Mouse (Mus musculus): ENCODE measurements at regions not wholly inside any gene's neighbourhood (a gene's known extent, or its start where the extent isn't known, plus 50 kb on each side); places are given as distances from the start of the nearest gene placed in this dataset.
"Not testable (repeated sequence)": the region's sequence is repeated elsewhere in the genome, so short reads cannot be mapped to it uniquely, and the experiment has no call there.

GRCm38 (mm10) chr15:27063971-27064370 lies 168.6 kb upstream of the Fbxl7 start:
- WGBS, result 80% methylated on average over 4 of the region's 4 CpGs
- Histone ChIP-seq H3K4me1 (no peaks in the 10 kb centered on the region), H3K27me3 (ENCODE audit: poor library complexity, severe bottlenecking) (no peaks in the 10 kb centered on the region), H3K4me3 (no peak overlapping the region), H3K36me3 (replicated peaks) (no peaks in the 10 kb centered on the region), H3K27ac (no peak overlapping the region), H3K9me3 (no peaks in the 10 kb centered on the region)
- no peak for DNase-seq (ENCODE audit: extremely low spot score, low spot score)

DNA sequence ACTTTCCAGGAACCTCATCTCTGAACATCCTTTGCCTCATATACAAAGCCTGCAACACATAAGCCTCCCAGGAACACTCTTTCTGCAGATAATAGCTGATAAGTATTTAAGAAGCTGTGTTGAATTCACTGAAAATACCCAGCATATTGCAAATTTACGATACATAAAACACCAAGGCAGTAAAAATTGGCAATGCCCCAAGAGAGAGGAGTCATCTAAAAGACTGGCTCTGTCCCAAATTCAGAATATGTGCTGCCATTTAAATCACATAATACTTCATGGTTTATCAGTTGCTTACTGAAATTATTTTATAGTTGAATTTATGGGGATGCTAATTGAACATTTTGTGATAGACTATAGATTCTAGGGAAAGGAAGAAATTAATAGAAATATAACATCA lies 172.3 kb upstream of the Fbxl7 start:
- no peaks in the 10 kb centered on the region for H3K9me3 ChIP-seq
- H3K4me3 ChIP-seq, result no peak overlapping the region

GRCm38 (mm10) chr15:27077926-27078325 lies 182.5 kb upstream of the Fbxl7 start:
- DNase-seq (ENCODE audit: extremely low spot score, low spot score), result no peak
- H3K4me3 ChIP-seq, result no peak overlapping the region
- H3K9me3 ChIP-seq, result no peaks in the 10 kb centered on the region
- H3K27ac ChIP-seq, result no peak overlapping the region
- H3K4me1 ChIP-seq, result no peaks in the 10 kb centered on the region
- 91% methylated on average over 4 of the region's 4 CpGs for WGBS
- no peaks in the 10 kb centered on the region for H3K36me3 ChIP-seq (replicated peaks)
- no peaks in the 10 kb centered on the region for H3K27me3 ChIP-seq (ENCODE audit: poor library complexity, severe bottlenecking)

More for the DNA sequence above, 172.3 kb upstream of the Fbxl7 start:
- no peak for DNase-seq (ENCODE audit: extremely low spot score, low spot score)
- Histone ChIP-seq H3K4me1 (no peaks in the 10 kb centered on the region), H3K27me3 (ENCODE audit: poor library complexity, severe bottlenecking) (no peaks in the 10 kb centered on the region), H3K27ac (no peak overlapping the region), H3K36me3 (replicated peaks) (no peaks in the 10 kb centered on the region)
- WGBS, result 87% methylated on average over 1 of the region's 1 CpGs

- 90% methylated on average over 5 of the region's 5 CpGs for whole genome bisulfite sequencing
- Histone ChIP-seq H3K4me1 (0 out of 2 replicates have a peak, but pooled peaks cover 3% of the 10 kb centered on the region), H3K4me3 (no peak overlapping the region), H3K9me3 (no peaks in the 10 kb centered on the region), H3K27ac (no peak overlapping the region), H3K36me3 (replicated peaks) (no peaks in the 10 kb centered on the region), H3K27me3 (ENCODE audit: poor library complexity, severe bottlenecking) (no peaks in the 10 kb centered on the region)
- no peak for DNase-seq (ENCODE audit: extremely low spot score, low spot score)
Observed at GRCm38 (mm10) chr15:27082826-27083225, 187.4 kb upstream of the Fbxl7 start.

- no peaks in the 10 kb centered on the region for H3K36me3 ChIP-seq (replicated peaks)
- no peak overlapping the region for H3K4me3 ChIP-seq
- H3K27me3 ChIP-seq (ENCODE audit: poor library complexity, severe bottlenecking), result no peaks in the 10 kb centered on the region
- WGBS, result 68% methylated on average over 6 of the region's 6 CpGs
- H3K27ac ChIP-seq, result no peak overlapping the region
- H3K9me3 ChIP-seq, result no peaks in the 10 kb centered on the region
- DNase-seq (ENCODE audit: extremely low spot score, low spot score), result no peak
- H3K4me1 ChIP-seq, result 0 out of 2 replicates have a peak, but pooled peaks cover 3% of the 10 kb centered on the region
Observed at GRCm38 (mm10) chr15:27083596-27083995, 188.2 kb upstream of the Fbxl7 start.

DNA sequence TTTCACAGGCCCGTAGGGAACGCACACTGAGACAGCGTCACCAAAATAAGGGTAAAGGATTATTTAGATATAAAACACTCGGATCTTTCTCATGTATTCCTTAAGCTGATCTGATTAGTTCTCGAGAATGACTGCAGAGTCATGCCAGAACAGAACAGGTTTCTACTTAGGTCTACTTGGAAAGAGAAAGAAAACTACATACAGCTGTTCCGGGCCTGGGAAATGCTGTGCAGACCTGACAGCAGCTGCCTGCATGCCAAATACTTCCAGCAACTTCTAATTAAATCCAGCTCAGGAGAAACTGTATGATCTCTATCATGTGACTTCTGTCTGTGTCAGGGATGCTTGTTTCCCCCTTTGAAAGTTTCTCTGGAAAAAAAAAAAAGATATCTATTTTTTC lies 193.8 kb upstream of the Fbxl7 start:
- H3K9me3 ChIP-seq, result no peaks in the 10 kb centered on the region
- no peaks in the 10 kb centered on the region for H3K36me3 ChIP-seq (replicated peaks)
- no peaks in the 10 kb centered on the region for H3K4me1 ChIP-seq
- no peaks in the 10 kb centered on the region for H3K27me3 ChIP-seq (ENCODE audit: poor library complexity, severe bottlenecking)
- no peak for DNase-seq (ENCODE audit: extremely low spot score, low spot score)
- no peak overlapping the region for H3K27ac ChIP-seq
- WGBS, result 86% methylated on average over 6 of the region's 6 CpGs
- H3K4me3 ChIP-seq, result no peak overlapping the region

DNA sequence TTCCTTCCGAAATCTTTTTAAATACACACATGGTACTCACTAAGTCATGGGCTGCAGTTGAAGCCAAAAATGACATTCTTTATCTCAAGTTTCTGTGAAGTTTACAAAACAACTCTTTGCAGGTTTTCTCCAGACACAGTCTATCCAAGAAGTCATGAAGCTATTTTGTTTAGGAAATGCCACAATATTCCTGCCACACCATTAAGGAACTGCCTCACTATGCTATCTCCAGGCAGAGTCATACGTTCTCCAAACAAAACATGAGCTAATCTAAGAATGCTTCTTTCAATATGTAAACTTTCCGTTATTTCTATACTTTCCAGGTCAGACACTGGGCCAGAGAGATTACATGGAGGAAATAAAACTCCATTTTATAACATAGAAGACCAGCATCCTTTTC lies 198.7 kb upstream of the Fbxl7 start:
- H3K27ac ChIP-seq, result no peak overlapping the region
- no peaks in the 10 kb centered on the region for H3K36me3 ChIP-seq (replicated peaks)
- no peaks in the 10 kb centered on the region for H3K9me3 ChIP-seq
- no peak for DNase-seq (ENCODE audit: extremely low spot score, low spot score)
- H3K27me3 ChIP-seq (ENCODE audit: poor library complexity, severe bottlenecking), result no peaks in the 10 kb centered on the region
- H3K4me1 ChIP-seq, result no peaks in the 10 kb centered on the region
- H3K4me3 ChIP-seq, result no peak overlapping the region
- WGBS, result 89% methylated on average over 3 of the region's 3 CpGs

GRCm38 (mm10) chr15:27095231-27095630 lies 199.9 kb upstream of the Fbxl7 start:
- no peak for DNase-seq (ENCODE audit: extremely low spot score, low spot score)
- H3K4me3 ChIP-seq, result no peak overlapping the region
- H3K27me3 ChIP-seq (ENCODE audit: poor library complexity, severe bottlenecking), result no peaks in the 10 kb centered on the region
- no peak overlapping the region for H3K27ac ChIP-seq
- WGBS, result 89% methylated on average over 9 of the region's 9 CpGs
- H3K9me3 ChIP-seq, result no peaks in the 10 kb centered on the region
- H3K4me1 ChIP-seq, result no peaks in the 10 kb centered on the region
- H3K36me3 ChIP-seq (replicated peaks), result no peaks in the 10 kb centered on the region

DNA sequence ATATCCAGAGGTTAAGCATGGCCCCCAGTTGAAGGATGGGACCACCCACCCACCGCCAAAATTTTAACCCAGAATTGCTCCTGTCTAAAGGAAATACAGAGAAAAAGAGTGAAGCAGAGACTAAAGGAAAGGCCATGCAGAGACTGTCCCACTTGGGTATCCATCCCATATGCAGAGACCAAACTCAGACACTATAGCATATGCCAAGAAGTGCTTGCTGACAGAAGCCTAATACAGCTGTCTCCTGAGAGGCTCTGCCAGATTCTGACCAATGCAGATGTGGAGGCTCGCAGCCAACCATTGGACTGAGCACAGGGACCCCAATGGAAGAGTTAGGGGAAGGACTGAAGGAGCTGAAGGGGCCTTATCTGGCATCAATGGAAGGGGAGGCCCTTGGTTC lies 206.2 kb upstream of the Fbxl7 start:
- not testable (repeated sequence) for H3K36me3 ChIP-seq (replicated peaks)
- WGBS, result 90% methylated on average over 2 of the region's 2 CpGs

DNA sequence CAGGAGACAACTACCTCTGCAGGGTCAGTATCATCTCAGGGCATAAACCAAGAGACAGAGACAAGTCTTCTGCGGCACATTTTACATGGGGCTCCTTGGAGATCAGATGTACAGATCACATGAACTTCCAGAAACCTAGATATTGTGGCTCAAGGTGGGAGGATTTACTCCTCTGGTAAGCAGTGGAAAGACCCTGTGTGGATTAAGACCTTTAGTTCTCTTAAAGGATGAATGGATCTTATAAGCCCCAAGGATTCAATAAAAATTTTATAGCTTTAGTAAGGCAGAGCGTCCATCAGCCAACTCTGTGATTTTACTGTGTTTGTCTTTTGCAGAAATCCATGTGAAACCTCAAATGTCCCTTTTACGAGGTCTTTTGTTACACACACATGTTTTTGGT lies 213.8 kb upstream of the Fbxl7 start:
- Histone ChIP-seq H3K36me3 (replicated peaks) (no peaks in the 10 kb centered on the region), H3K27me3 (ENCODE audit: poor library complexity, severe bottlenecking) (no peaks in the 10 kb centered on the region), H3K4me1 (no peaks in the 10 kb centered on the region), H3K4me3 (no peak overlapping the region), H3K9me3 (no peaks in the 10 kb centered on the region; the same call in 1 of the 2 replicates), H3K27ac (no peak overlapping the region)
- WGBS, result 87% methylated on average over 3 of the region's 3 CpGs
- no peak for DNase-seq (ENCODE audit: extremely low spot score, low spot score)

More for the DNA sequence above, 206.2 kb upstream of the Fbxl7 start:
- not testable (repeated sequence) for H3K9me3 ChIP-seq; H3K27me3 ChIP-seq (ENCODE audit: poor library complexity, severe bottlenecking); DNase-seq (ENCODE audit: extremely low spot score, low spot score); H3K27ac ChIP-seq; H3K4me3 ChIP-seq; H3K4me1 ChIP-seq

- no peaks in the 10 kb centered on the region for H3K36me3 ChIP-seq (replicated peaks)
- H3K27ac ChIP-seq, result no peak overlapping the region
- WGBS, result 39% methylated on average over 1 of the region's 1 CpGs
Observed at GRCm38 (mm10) chr15:27129697-27130096, 234.3 kb upstream of the Fbxl7 start.

GRCm38 (mm10) chr15:27132761-27133160 lies 237.4 kb upstream of the Fbxl7 start:
- no peaks in the 10 kb centered on the region for H3K9me3 ChIP-seq
- no peaks in the 10 kb centered on the region for H3K36me3 ChIP-seq (replicated peaks)
- H3K27ac ChIP-seq, result no peak overlapping the region
- no peak for DNase-seq (ENCODE audit: extremely low spot score, low spot score)
- no peaks in the 10 kb centered on the region for H3K27me3 ChIP-seq (ENCODE audit: poor library complexity, severe bottlenecking)
- WGBS, result 86% methylated on average over 2 of the region's 2 CpGs
- H3K4me3 ChIP-seq, result no peak overlapping the region
- H3K4me1 ChIP-seq, result peaks cover 7% of the 10 kb centered on the region

More at GRCm38 (mm10) chr15:27129697-27130096, 234.3 kb upstream of the Fbxl7 start:
- no peak overlapping the region for H3K4me3 ChIP-seq
- DNase-seq (ENCODE audit: extremely low spot score, low spot score), result no peak
- H3K27me3 ChIP-seq (ENCODE audit: poor library complexity, severe bottlenecking), result no peaks in the 10 kb centered on the region
- H3K9me3 ChIP-seq, result no peaks in the 10 kb centered on the region
- H3K4me1 ChIP-seq, result peaks cover 30% of the 10 kb centered on the region

- Histone ChIP-seq H3K4me3 (no peak overlapping the region), H3K36me3 (replicated peaks) (no peaks in the 10 kb centered on the region), H3K27ac (no peak overlapping the region), H3K4me1 (no peaks in the 10 kb centered on the region), H3K27me3 (ENCODE audit: poor library complexity, severe bottlenecking) (no peaks in the 10 kb centered on the region), H3K9me3 (no peaks in the 10 kb centered on the region)
- whole genome bisulfite sequencing, result 91% methylated on average over 5 of the region's 5 CpGs
- no peak for DNase-seq (ENCODE audit: extremely low spot score, low spot score)
Observed at GRCm38 (mm10) chr15:27137580-27137979, 242.2 kb upstream of the Fbxl7 start.

DNA sequence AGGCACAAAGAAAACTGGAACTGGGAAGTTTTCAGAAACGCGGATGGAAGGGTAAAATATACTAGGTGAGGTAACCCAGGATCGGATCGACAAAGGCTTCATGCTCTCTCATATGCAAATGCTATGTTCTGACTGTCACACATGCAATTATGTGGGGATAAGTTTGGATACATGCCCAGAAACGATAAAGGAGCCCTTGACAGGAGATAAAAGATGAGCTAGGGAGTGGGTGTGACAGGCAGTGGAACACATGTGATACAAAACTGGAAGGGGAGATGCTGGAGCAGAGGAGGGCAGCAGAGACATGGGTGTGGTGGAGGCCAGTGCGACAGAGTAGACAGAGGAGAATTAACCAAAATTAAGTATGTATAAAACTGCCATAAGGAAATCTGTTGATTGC lies 250.5 kb upstream of the Fbxl7 start:
- no peak overlapping the region for H3K27ac ChIP-seq
- 88% methylated on average over 6 of the region's 6 CpGs for WGBS
- H3K4me3 ChIP-seq, result no peak overlapping the region
- H3K9me3 ChIP-seq, result no peaks in the 10 kb centered on the region
- no peak for DNase-seq (ENCODE audit: extremely low spot score, low spot score)
- H3K4me1 ChIP-seq, result no peaks in the 10 kb centered on the region
- H3K27me3 ChIP-seq (ENCODE audit: poor library complexity, severe bottlenecking), result no peaks in the 10 kb centered on the region
- no peaks in the 10 kb centered on the region for H3K36me3 ChIP-seq (replicated peaks)

Measured in forebrain, embryonic 10.5 days (tissue).